Mouse (Mus musculus) megakaryocyte, embryonic 14.5 days (primary cell): ENCODE data around the gene P2rx6. TPM values are rescaled to one million over a fixed set of nuclear protein-coding genes. Genes with fewer than 3 reads are reported as not detected.
"Not testable (repeated sequence)": the region's sequence is repeated elsewhere in the genome, so short reads cannot be mapped to it uniquely, and the experiment has no call there.

Source experiments
- H3K27me3 ChIP-seq: replicated peaks from 2 replicates; pipeline ENCODE3; 2012; ENCODE audit warnings: inconsistent platforms
- H3K36me3 ChIP-seq: replicated peaks from 2 replicates; pipeline ENCODE3; 2012; ENCODE audit warnings: low read length, inconsistent platforms, mixed read lengths
- H3K4me1 ChIP-seq: 2 replicates; pipeline ENCODE4 v1.6.1; 2012; ENCODE audit warnings: inconsistent platforms
- H3K4me3 ChIP-seq: replicated peaks from 2 replicates; pipeline ENCODE3; 2012; ENCODE audit warnings: moderate library complexity, mild to moderate bottlenecking, inconsistent platforms
- H3K9me3 ChIP-seq: 2 replicates; pipeline ENCODE4 v1.6.1; 2012; ENCODE audit warnings: inconsistent platforms
- FLI1 ChIP-seq: IDR thresholded peaks from 2 replicates; pipeline ENCODE4 v1.6.1; 2012; ENCODE audit warnings: low read length, inconsistent platforms, mixed read lengths
- GATA1 ChIP-seq: IDR thresholded peaks from 3 replicates; pipeline ENCODE4 v1.6.1; 2012; ENCODE audit warnings: mixed read lengths, low read length, inconsistent platforms, borderline replicate concordance
- polyA plus RNA-seq: library from polyadenylated mRNA; stranded (reverse); fragments of >175 nt; gene quantifications from 2 replicates; pipeline ENCODE4 v1.2.3, GENCODE M21; 2012; ENCODE audit warnings: low replicate concordance; ENCODE audit not compliant: insufficient read depth

P2rx6 gene
- polyA plus RNA-seq, 1 experiment = not detected

DNA sequence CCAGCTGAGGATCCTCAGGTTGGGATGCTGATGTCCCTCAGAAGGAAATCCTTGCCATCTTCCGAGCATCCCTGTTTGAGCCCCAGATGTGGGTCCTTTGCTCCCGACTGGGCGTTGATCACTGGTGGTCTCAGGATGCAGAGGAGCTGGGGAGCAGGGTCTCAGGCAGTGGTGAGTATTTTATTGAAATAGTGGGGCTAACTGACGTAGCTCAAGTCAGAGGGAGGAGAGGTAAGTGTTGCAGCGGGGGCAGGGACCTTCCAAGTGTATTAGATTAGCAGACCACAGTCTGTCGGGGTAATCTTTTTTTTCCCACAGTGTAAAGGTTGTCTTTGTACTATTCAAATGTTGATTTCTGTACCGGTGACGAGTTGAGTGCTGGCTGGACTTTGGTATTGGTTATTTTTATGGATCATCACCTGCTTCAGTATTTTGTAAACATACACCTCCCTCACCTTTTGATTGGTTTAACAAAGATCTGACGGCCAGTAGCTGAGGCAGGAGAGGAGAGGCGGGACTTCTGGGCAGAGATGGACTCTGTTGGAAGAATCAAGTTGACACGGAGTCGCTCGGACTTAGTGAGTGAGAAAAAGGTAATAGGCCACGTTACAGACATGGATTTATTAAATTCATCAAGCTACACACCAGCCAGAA lies 28.9 kb upstream of the P2rx6 start:
- Histone ChIP-seq H3K36me3 (peaks cover 16% of the 10 kb centered on the region), H3K9me3 (peaks cover 4% of the 10 kb centered on the region), H3K27me3 (peaks cover 2% of the 10 kb centered on the region), H3K4me1 (peaks cover 38% of the 10 kb centered on the region), H3K4me3 (no peak overlapping the region)
- TF ChIP-seq GATA1 = no peak
- no peak for TF ChIP-seq FLI1

DNA sequence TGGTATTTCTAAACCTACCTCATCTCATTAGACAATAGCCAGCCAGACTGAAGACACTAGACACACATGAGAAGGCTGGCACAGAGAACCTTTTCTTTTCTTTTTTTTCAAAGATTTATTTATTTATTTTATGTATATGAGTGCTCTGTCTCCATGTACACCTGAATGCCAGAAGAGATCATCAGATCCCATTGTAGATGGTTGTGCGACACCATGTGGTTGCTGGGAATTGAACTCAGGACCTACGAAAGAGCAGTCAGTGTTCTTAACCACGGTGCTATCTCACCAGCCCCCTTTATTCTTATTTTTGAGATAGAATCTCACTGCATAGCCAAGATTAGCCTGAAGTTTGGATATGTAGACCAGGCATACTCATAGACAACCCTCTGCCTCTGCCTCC lies 25.1 kb upstream of the P2rx6 start:
- peaks cover 4% of the 10 kb centered on the region for H3K9me3 ChIP-seq
- no peaks in the 10 kb centered on the region for H3K36me3 ChIP-seq
- TF ChIP-seq GATA1 = no peak
- TF ChIP-seq FLI1 = no peak
- peaks cover 13% of the 10 kb centered on the region for H3K27me3 ChIP-seq
- H3K4me1 ChIP-seq = peaks cover 12% of the 10 kb centered on the region
- no peak overlapping the region for H3K4me3 ChIP-seq

DNA sequence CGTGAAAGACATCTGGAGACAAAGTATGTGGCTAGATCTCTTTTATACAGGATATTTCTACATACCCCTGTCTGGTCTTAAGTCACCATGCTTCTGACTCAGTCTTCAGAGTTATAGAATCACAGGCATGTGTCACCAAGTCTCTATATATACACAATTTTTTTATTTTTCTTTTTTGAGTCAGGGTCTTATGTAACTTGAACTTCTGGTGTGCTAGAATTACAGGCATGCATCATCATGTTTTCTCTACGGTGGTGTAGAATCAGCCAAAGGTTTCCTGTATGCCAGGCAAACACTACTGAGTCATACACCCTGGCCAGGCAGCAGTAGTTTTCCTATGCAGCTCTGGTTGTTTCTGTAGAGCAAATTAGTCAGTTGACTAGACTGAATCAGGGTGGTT lies 19.1 kb upstream of the P2rx6 start:
- Histone ChIP-seq H3K36me3 (no peaks in the 10 kb centered on the region), H3K9me3 (peaks cover 5% of the 10 kb centered on the region), H3K27me3 (peaks cover 15% of the 10 kb centered on the region), H3K4me1 (peaks cover 13% of the 10 kb centered on the region), H3K4me3 (peak overlapping the region; percentile 28)
- TF ChIP-seq FLI1 (no peak), GATA1 (no peak)

DNA sequence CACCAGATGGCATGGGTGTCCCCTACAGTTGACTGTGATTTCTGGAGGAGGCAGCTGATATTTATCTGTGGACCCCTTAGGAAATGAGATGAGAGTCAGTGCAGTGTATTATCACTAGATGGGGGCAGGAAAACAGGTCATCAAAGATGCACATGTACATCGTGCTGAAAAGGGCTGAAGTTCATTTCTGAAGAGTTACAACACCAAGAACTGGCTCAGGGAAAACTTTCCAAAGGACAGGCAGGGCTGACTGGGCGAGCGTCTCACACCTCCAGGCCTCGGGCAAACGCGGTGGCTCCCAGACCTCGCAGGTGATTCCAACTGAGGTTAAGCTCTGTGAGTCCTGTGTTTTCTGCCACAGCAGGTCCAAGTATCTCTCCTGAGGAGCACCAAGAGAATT lies 8.8 kb upstream of the P2rx6 start:
- TF ChIP-seq FLI1 (no peak), GATA1 (no peak)
- H3K36me3 ChIP-seq = no peaks in the 10 kb centered on the region

DNA sequence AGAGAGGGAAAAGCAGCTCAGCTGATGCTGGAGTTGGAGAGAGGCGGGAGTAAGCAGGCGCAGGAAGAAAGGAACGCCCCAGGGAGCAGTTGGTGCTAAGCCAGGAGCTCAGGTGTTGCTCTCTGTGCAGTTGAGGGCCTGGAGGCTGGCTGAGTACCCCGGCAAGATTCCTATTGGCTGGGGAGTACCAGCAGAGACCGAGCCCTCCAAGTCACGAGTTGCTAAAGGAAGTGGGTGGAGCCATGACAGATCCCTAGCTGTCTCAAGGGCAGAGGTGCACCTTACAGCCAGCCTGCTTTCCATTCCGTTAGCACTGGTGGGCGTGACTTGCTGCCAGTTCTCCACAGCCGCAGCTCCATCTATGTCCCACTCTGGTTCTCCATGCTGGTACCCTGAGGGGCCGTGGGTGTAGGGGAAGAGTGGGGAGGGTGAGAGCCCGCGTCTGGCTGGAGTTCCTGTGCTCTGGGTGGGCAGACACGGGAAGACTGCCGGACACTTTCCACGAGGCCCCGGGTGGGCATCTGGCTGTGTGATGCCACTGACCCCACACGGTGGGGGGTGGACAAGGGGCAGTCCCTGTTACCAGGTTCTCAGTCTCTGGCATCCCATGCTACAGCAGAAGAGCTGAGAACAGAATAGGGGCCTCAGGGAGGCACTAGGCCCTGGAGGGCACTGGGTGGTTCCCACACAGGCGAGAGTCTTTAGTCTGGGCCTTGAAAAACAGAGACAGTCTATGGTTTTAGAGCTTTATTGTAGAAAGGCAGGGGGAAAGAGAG lies 7.6 kb upstream of the P2rx6 start:
- Histone ChIP-seq H3K36me3 (no peaks in the 10 kb centered on the region), H3K4me3 (peak overlapping the region; percentile 91), H3K9me3 (no peaks in the 10 kb centered on the region), H3K27me3 (peaks cover 46% of the 10 kb centered on the region), H3K4me1 (peaks cover 43% of the 10 kb centered on the region)
- TF ChIP-seq GATA1 = no peak
- no peak for TF ChIP-seq FLI1

More for the DNA sequence above, 8.8 kb upstream of the P2rx6 start:
- peaks cover 45% of the 10 kb centered on the region for H3K27me3 ChIP-seq
- peaks cover 31% of the 10 kb centered on the region for H3K4me1 ChIP-seq
- no peak overlapping the region for H3K4me3 ChIP-seq
- peaks cover under 1% of the 10 kb centered on the region; the same call in 1 of the 2 replicates for H3K9me3 ChIP-seq

DNA sequence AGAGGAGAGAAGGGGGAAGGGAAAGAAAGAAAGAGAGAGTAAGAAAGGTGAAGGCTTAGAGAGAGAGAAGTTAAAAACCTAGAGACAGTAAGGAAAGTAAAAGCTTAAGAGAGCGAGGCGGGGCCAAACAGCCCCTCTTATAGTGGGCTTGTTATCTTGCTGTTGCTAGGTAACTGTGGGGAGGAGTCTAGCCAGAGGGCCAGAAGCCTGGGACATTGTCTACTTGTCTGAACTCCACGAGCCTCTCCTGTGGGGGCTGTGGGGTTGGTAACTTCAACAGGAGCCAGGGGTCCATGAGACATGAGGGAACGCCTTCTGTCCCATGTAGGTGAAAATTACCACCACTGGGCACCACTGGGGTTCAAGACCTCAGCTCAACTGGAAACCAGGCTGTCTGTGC lies 7.0 kb upstream of the P2rx6 start:
- Histone ChIP-seq H3K27me3 (peaks cover 46% of the 10 kb centered on the region), H3K4me1 (peaks cover 45% of the 10 kb centered on the region)
- H3K9me3 ChIP-seq, H3K36me3 ChIP-seq, H3K4me3 ChIP-seq: not testable (repeated sequence)

DNA sequence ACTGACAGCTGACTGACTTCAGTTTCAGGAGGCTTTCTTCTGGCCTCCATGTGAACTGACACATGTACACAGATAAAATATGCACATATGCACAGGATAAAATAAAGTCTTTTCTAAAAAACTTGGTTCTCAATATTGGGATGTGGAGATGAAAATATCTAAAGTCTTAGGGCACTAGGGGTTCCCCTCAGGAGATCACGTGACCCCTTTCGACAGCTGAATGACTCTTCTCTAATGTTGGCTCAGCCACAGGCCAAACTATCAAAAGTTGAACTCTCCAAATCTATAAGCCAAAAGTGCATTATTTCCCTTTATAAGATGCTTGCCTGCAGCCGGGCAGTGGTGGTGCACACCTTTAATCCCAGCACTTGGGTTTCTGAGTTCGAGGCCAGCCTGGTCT lies 5.5 kb upstream of the P2rx6 start:
- TF ChIP-seq FLI1 = no peak
- TF ChIP-seq GATA1 = no peak
- Histone ChIP-seq H3K4me3 (no peak overlapping the region), H3K9me3 (no peaks in the 10 kb centered on the region), H3K27me3 (peaks cover 44% of the 10 kb centered on the region), H3K4me1 (peaks cover 53% of the 10 kb centered on the region), H3K36me3 (no peaks in the 10 kb centered on the region)

DNA sequence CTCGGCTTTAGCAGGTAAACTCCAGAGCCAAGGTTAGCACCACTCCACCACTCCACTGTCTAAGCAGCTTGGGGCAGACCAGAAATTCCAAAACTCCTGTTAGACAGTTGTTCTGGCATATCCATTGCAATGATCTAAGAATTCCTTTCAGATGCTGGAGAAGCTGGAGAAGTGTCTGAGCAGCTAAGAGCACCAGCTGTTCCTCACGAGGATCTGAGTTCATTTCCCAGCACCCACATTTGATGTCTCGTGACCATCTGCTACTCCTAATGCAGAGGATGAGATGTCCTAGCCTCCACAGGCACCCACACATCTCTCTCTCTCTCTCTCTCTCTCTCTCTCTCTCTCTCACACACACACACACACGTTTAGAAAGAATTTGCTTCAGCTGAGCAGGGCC lies 4.8 kb upstream of the P2rx6 start:
- peaks cover 39% of the 10 kb centered on the region for H3K27me3 ChIP-seq
- no peaks in the 10 kb centered on the region for H3K36me3 ChIP-seq
- TF ChIP-seq GATA1 (no peak), FLI1 (no peak)
- peaks cover 61% of the 10 kb centered on the region for H3K4me1 ChIP-seq
- H3K4me3 ChIP-seq = no peak overlapping the region
- no peaks in the 10 kb centered on the region for H3K9me3 ChIP-seq

DNA sequence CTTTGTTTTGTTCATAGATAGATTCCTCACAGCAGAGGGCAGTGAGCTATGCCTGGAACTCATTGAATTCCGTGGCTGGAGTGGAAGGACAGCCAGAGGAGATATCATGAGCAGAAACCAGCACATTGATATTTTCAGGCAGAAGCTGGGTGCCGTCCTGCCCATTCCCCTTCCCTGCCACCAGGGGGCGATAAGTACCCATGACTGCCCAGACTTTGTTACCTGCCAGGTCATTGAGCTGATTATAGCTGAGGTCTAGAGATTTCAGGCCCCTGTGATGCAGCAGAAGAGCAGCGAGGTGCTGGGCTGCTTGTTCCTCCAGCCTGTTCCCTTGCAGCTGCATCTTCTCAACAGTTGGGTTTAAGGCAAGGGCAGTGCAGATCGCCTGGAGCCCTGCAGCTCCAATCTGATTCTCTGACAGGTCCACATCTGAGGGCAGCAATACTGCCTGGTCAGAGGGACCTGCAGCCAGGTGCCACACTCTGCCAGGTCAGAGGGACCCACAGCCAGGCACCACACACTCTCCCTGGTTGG lies 3.7 kb upstream of the P2rx6 start:
- Histone ChIP-seq H3K27me3 (peaks cover 40% of the 10 kb centered on the region), H3K36me3 (no peaks in the 10 kb centered on the region), H3K4me3 (peak overlapping the region; percentile 79), H3K4me1 (peaks cover 72% of the 10 kb centered on the region), H3K9me3 (no peaks in the 10 kb centered on the region)
- TF ChIP-seq FLI1 (no peak), GATA1 (no peak)

DNA sequence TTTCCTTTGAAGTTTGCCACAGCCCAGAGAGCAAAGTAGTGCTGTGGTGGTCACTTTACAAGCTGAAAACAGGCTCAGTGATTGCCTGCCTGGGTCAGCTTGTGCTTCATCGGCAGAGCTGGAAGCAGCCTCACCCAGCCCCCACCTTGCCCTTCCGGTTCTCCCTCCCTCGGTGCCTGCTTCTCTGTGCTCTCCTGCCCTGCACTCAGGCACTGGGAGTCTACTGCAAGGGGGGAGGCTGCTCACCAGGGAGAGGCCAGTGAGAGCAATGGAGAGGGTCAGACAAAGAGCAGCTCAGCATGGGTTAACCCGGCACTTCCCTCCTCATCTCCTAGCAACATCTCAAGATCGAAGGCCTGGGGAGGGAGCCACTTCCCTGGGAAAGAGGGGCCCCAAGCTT lies 2.9 kb upstream of the P2rx6 start:
- peak overlapping the region; percentile 79 for H3K4me3 ChIP-seq
- TF ChIP-seq FLI1 = no peak
- no peak for TF ChIP-seq GATA1
- H3K36me3 ChIP-seq = no peaks in the 10 kb centered on the region
- H3K4me1 ChIP-seq = peaks cover 73% of the 10 kb centered on the region
- no peaks in the 10 kb centered on the region for H3K9me3 ChIP-seq
- peaks cover 40% of the 10 kb centered on the region for H3K27me3 ChIP-seq
